Comparison of ENCODE assay signal across 18 mouse cellular contexts in the genomic region with DNA sequence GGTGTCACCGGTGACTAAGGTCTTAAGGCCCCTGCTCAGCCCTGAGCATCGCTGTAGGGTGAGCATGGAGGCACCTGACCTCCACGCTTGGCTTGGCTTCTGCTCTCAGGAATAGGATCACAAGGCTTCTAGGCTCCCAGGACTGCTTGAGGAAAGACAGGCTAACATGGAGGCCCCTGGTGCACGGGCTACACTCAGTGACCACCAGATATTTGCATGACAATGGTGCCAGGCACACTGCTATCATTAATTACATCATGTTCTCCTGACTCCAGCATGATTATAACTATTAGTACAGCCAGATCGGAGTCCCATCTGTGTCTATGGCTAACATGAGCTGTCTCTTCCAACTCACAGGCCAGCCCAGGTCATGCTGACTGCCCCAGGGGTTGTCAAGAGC. TPM values are rescaled to one million over a fixed set of nuclear protein-coding genes. Genes with fewer than 3 reads are reported as not detected.
DNase-seq lines count a peak whose midpoint lies in the region; ATAC-seq and TF ChIP-seq lines count a peak whose summit lies in the region.
"Had no signal": no experiment of that assay in that cellular context is flagged by ENCODE, and none has a peak within 500 bp of the region (broad histone marks: within the 10 kb centered on the region; RNA-seq: fewer than 3 reads in every experiment).

No protein-coding gene starts in this region.

- no peak for TF ChIP-seq EP300 in stomach, postnatal 0 days (optimal IDR thresholded peaks at IDR 0.05)

- no peaks in the 10 kb centered on the region for H3K9me3 ChIP-seq in hindbrain, embryonic 11.5 days (ENCODE audit: control insufficient read depth, low read length)
- H3K9me3 ChIP-seq in hindbrain, embryonic 16.5 days (ENCODE audit: control insufficient read depth, low read length) = no peaks in the 10 kb centered on the region
- no peaks in the 10 kb centered on the region for H3K9me3 ChIP-seq in midbrain, embryonic 10.5 days (replicated peaks)
- H3K9me3 ChIP-seq in midbrain, embryonic 16.5 days (replicated peaks; ENCODE audit: control insufficient read depth, low read length, poor library complexity, severe bottlenecking) = no peaks in the 10 kb centered on the region
- H3K9me3 ChIP-seq in neural tube, embryonic 13.5 days = no peaks in the 10 kb centered on the region
- no peaks in the 10 kb centered on the region for H3K9me3 ChIP-seq in stomach, postnatal 0 days (ENCODE audit: control insufficient read depth, low read length)
- H3K9me3 ChIP-seq: embryonic facial prominence, embryonic 10.5 days; forebrain, embryonic 15.5 days; heart, embryonic 13.5 days had no signal

- H3K9ac ChIP-seq in hindbrain, embryonic 11.5 days (ENCODE audit: low read depth, low read length) = no peak overlapping the region
- H3K9ac ChIP-seq in hindbrain, embryonic 16.5 days (ENCODE audit: low read depth, low read length) = no peak overlapping the region
- H3K9ac ChIP-seq in midbrain, embryonic 16.5 days (ENCODE audit: low read depth, low read length) = no peak overlapping the region
- no peak overlapping the region for H3K9ac ChIP-seq in neural tube, embryonic 13.5 days
- H3K9ac ChIP-seq in stomach, postnatal 0 days (ENCODE audit: low read length) = no peak overlapping the region
- H3K9ac ChIP-seq: forebrain, embryonic 15.5 days; heart, embryonic 13.5 days had no signal

- DNase-seq in hindbrain, embryonic 11.5 days (ENCODE audit: low spot score) = no peak
- no peak for DNase-seq in midbrain, embryonic 10.5 days (ENCODE audit: low spot score)
- no peak for DNase-seq in neural tube, embryonic 10.5 days (ENCODE audit: extremely low spot score, low spot score)
- no peak for DNase-seq in stomach, postnatal 0 days (ENCODE audit: low spot score)
- DNase-seq: adrenal gland, postnatal 14 days; cerebellum, adult 18-20 months; cerebellum, adult 9-11 months; gastrocnemius, postnatal 36 days; heart, adult 11 months; heart, postnatal 36 days had no signal

- no peak for TF ChIP-seq CTCF in stomach, postnatal 0 days (IDR thresholded peaks at IDR 0.05; ENCODE audit: low read depth)

- H3K27ac ChIP-seq in hindbrain, embryonic 11.5 days (ENCODE audit: low read depth, low read length) = peak overlapping the region; percentile 24; the same call in 1 of the 2 replicates
- no peak overlapping the region for H3K27ac ChIP-seq in hindbrain, embryonic 16.5 days (ENCODE audit: low read depth, low read length)
- H3K27ac ChIP-seq in midbrain, embryonic 10.5 days (replicated peaks) = 0 out of 2 replicates have a peak overlapping the region, but pooled peaks have one; percentile 47
- no peak overlapping the region for H3K27ac ChIP-seq in midbrain, embryonic 16.5 days (ENCODE audit: low read length)
- 0 out of 2 replicates have a peak overlapping the region, but pooled peaks have one; percentile 13 for H3K27ac ChIP-seq in neural tube, embryonic 13.5 days (replicated peaks)
- H3K27ac ChIP-seq in stomach, postnatal 0 days (replicated peaks) = 0 out of 2 replicates have a peak overlapping the region, but pooled peaks have one; percentile 18
- H3K27ac ChIP-seq: embryonic facial prominence, embryonic 10.5 days; forebrain, embryonic 15.5 days; heart, embryonic 13.5 days had no signal

- H3K36me3 ChIP-seq in hindbrain, embryonic 11.5 days (ENCODE audit: control insufficient read depth, insufficient read depth, low read length) = no peaks in the 10 kb centered on the region
- no peaks in the 10 kb centered on the region for H3K36me3 ChIP-seq in hindbrain, embryonic 16.5 days (ENCODE audit: control insufficient read depth, insufficient read depth, low read length)
- H3K36me3 ChIP-seq in midbrain, embryonic 10.5 days = peaks cover 74% of the 10 kb centered on the region
- H3K36me3 ChIP-seq in midbrain, embryonic 16.5 days (ENCODE audit: control insufficient read depth, insufficient read depth, low read length) = peaks cover 5% of the 10 kb centered on the region; the same call in 1 of the 2 replicates
- H3K36me3 ChIP-seq in neural tube, embryonic 13.5 days = peaks cover 60% of the 10 kb centered on the region
- 0 out of 2 replicates have a peak, but pooled peaks cover under 1% of the 10 kb centered on the region for H3K36me3 ChIP-seq in stomach, postnatal 0 days (ENCODE audit: control insufficient read depth, insufficient read depth, low read length)

- no peaks in the 10 kb centered on the region for H3K27me3 ChIP-seq in hindbrain, embryonic 11.5 days (ENCODE audit: control insufficient read depth, insufficient read depth, low read length)
- H3K27me3 ChIP-seq in hindbrain, embryonic 16.5 days (replicated peaks; ENCODE audit: control insufficient read depth, insufficient read depth, low read length) = no peaks in the 10 kb centered on the region
- H3K27me3 ChIP-seq in midbrain, embryonic 10.5 days (ENCODE audit: low read depth, poor library complexity, severe bottlenecking) = no peaks in the 10 kb centered on the region
- no peaks in the 10 kb centered on the region for H3K27me3 ChIP-seq in midbrain, embryonic 16.5 days (ENCODE audit: control insufficient read depth, insufficient read depth, low read depth, low read length)
- H3K27me3 ChIP-seq in neural tube, embryonic 13.5 days = no peaks in the 10 kb centered on the region
- H3K27me3 ChIP-seq in stomach, postnatal 0 days (ENCODE audit: control insufficient read depth, insufficient read depth, low read length) = no peaks in the 10 kb centered on the region
- H3K27me3 ChIP-seq: forebrain, embryonic 15.5 days; heart, embryonic 13.5 days; Patski had no signal

- ATAC-seq in hindbrain, embryonic 11.5 days (ENCODE audit: low FRiP score) = peak; percentile 67
- ATAC-seq in hindbrain, embryonic 16.5 days = no peak
- ATAC-seq in midbrain, embryonic 16.5 days = no peak
- ATAC-seq in neural tube, embryonic 13.5 days (ENCODE audit: low read depth) = no peak
- no peak for ATAC-seq in stomach, postnatal 0 days (ENCODE audit: low FRiP score, low TSS enrichment)
- ATAC-seq: activated CD4-positive, CD25-positive, alpha-beta regulatory T cell, adult 4 months; forebrain, embryonic 15.5 days; Patski had no signal

- H3K4me3 ChIP-seq in hindbrain, embryonic 11.5 days (ENCODE audit: low read depth, low read length) = no peak overlapping the region
- H3K4me3 ChIP-seq in hindbrain, embryonic 16.5 days (ENCODE audit: low read length) = no peak overlapping the region
- H3K4me3 ChIP-seq in midbrain, embryonic 10.5 days = no peak overlapping the region
- H3K4me3 ChIP-seq in midbrain, embryonic 16.5 days (ENCODE audit: low read depth, low read length) = no peak overlapping the region
- no peak overlapping the region for H3K4me3 ChIP-seq in neural tube, embryonic 13.5 days
- no peak overlapping the region for H3K4me3 ChIP-seq in stomach, postnatal 0 days (ENCODE audit: low read depth, low read length)
- H3K4me3 ChIP-seq: embryonic facial prominence, embryonic 10.5 days; forebrain, embryonic 15.5 days; heart, embryonic 13.5 days had no signal

- H3K4me1 ChIP-seq in hindbrain, embryonic 11.5 days (replicated peaks; ENCODE audit: control insufficient read depth, insufficient read depth, low read length) = peaks cover 12% of the 10 kb centered on the region
- H3K4me1 ChIP-seq in hindbrain, embryonic 16.5 days (ENCODE audit: control insufficient read depth, insufficient read depth, low read depth, low read length) = peaks cover 10% of the 10 kb centered on the region
- H3K4me1 ChIP-seq in midbrain, embryonic 10.5 days = peaks cover 51% of the 10 kb centered on the region
- no peaks in the 10 kb centered on the region for H3K4me1 ChIP-seq in midbrain, embryonic 16.5 days (ENCODE audit: control insufficient read depth, insufficient read depth, low read length)
- H3K4me1 ChIP-seq in neural tube, embryonic 13.5 days (replicated peaks) = peaks cover 55% of the 10 kb centered on the region
- peaks cover 8% of the 10 kb centered on the region for H3K4me1 ChIP-seq in stomach, postnatal 0 days (replicated peaks; ENCODE audit: control insufficient read depth, insufficient read depth)

- no peak overlapping the region for H3K4me2 ChIP-seq in hindbrain, embryonic 11.5 days (replicated peaks; ENCODE audit: low read depth, low read length)
- no peak overlapping the region for H3K4me2 ChIP-seq in hindbrain, embryonic 16.5 days (ENCODE audit: low read length)
- no peak overlapping the region for H3K4me2 ChIP-seq in midbrain, embryonic 16.5 days (ENCODE audit: low read length)
- H3K4me2 ChIP-seq in neural tube, embryonic 13.5 days = no peak overlapping the region
- no peak overlapping the region for H3K4me2 ChIP-seq in stomach, postnatal 0 days (replicated peaks; ENCODE audit: low read depth)
- H3K4me2 ChIP-seq: forebrain, embryonic 15.5 days; heart, embryonic 13.5 days had no signal

- 69% methylated on average over 5 of the region's 5 CpGs for WGBS in hindbrain, embryonic 11.5 days
- WGBS in hindbrain, embryonic 16.5 days = 60% methylated on average over 5 of the region's 5 CpGs
- WGBS in midbrain, embryonic 10.5 days = 87% methylated on average over 5 of the region's 5 CpGs
- 65% methylated on average over 5 of the region's 5 CpGs for WGBS in midbrain, embryonic 16.5 days
- WGBS in neural tube, embryonic 13.5 days = 60% methylated on average over 5 of the region's 5 CpGs
- WGBS in stomach, postnatal 0 days = 90% methylated on average over 5 of the region's 5 CpGs

RNA-seq across cellular contexts. Expression of a gene that starts 51.3 kb away (rescaled TPM):
- 13.8 and 14.5 TPM in 2 replicates for polyA plus RNA-seq in hindbrain, embryonic 11.5 days (2014; fragmentation: Nextera tagmentation; extraction: Ambion mirVana)
- 20.7 and 24.5 TPM in 2 replicates for polyA plus RNA-seq in hindbrain, embryonic 16.5 days (2015; fragmentation: Nextera tagmentation; extraction: Ambion mirVana)
- polyA plus RNA-seq in midbrain, embryonic 10.5 days (2016; fragmentation: Nextera tagmentation; extraction: Ambion mirVana) = 25.1 and 32.4 TPM in 2 replicates
- 24.5 and 27.8 TPM in 2 replicates for polyA plus RNA-seq in midbrain, embryonic 16.5 days (2015; fragmentation: Nextera tagmentation; extraction: Ambion mirVana)
- polyA plus RNA-seq in neural tube, embryonic 13.5 days (2015; fragmentation: Nextera tagmentation; extraction: Ambion mirVana) = 28.6 and 28.8 TPM in 2 replicates
- polyA plus RNA-seq in stomach, postnatal 0 days (2015; fragmentation: Nextera tagmentation; extraction: Ambion mirVana) = 11.3 and 12.7 TPM in 2 replicates
- polyA plus RNA-seq: activated CD4-positive, CD25-positive, alpha-beta regulatory T cell, adult 4 months had no signal

Comparison
In these comparisons a context has a peak if more than half of its experiments do, and no peak if none do; other contexts are left out.
1. H3K27ac ChIP-seq: peak in hindbrain, embryonic 11.5 days (single experiment), midbrain, embryonic 10.5 days (single experiment), neural tube, embryonic 13.5 days (single experiment) and stomach, postnatal 0 days (single experiment); none in hindbrain, embryonic 16.5 days (single experiment) and midbrain, embryonic 16.5 days (single experiment).